Mouse (Mus musculus): ENCODE measurements around the gene Ltv1. TPM values are rescaled to one million over a fixed set of nuclear protein-coding genes. Genes with fewer than 3 reads are reported as not detected.

Gene Ltv1
- polyA plus RNA-seq, 1 experiment from 2014 or later: 63.2 TPM

- no peak overlapping the region for H3K4me2 ChIP-seq (replicated peaks; ENCODE audit: low read depth, low read length)
- ATAC-seq (ENCODE audit: low FRiP score, low TSS enrichment): no peak
- no peak overlapping the region for H3K4me3 ChIP-seq (ENCODE audit: low read length)
- no peaks in the 10 kb centered on the region for H3K9me3 ChIP-seq (ENCODE audit: low read length)
- H3K27me3 ChIP-seq (ENCODE audit: insufficient read depth, low read length): no peaks in the 10 kb centered on the region
- H3K27ac ChIP-seq (ENCODE audit: low read length): no peak overlapping the region
- no peaks in the 10 kb centered on the region for H3K4me1 ChIP-seq (ENCODE audit: insufficient read depth, low read length)
- WGBS: 75% methylated on average over 3 of the region's 3 CpGs
- H3K9ac ChIP-seq (replicated peaks; ENCODE audit: low read length): no peak overlapping the region
- no peaks in the 10 kb centered on the region for H3K36me3 ChIP-seq (ENCODE audit: insufficient read depth, low read length)
Observed at GRCm38 (mm10) chr10:13150435-13150834, 42.5 kb downstream of the Ltv1 start.

- H3K27ac ChIP-seq (ENCODE audit: low read length): no peak overlapping the region
Observed at GRCm38 (mm10) chr10:13140434-13140833, 52.5 kb downstream of the Ltv1 start.

DNA sequence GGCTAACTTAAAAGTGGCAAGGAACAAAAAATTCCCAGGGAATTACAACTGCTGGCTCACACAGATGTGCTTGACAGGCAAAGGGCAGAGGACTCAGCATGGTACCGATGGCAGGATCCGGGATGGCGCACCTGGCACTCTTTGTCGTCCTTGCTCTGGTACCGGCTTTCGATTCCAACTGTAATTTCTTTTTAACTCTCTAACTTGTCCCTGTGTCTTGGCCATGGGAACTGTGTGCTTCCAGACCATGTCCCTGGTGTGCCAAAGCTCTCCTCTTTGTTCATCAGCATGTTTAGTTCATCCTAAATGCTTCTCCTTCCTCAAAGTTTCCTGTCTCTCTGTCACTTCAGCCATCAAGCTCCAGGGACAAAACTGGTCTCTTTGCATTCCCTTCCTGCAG, 55.1 kb downstream of the Ltv1 start:
- Histone ChIP-seq H3K9ac (replicated peaks; ENCODE audit: low read length) (no peak overlapping the region), H3K27ac (ENCODE audit: low read length) (no peak overlapping the region), H3K9me3 (ENCODE audit: low read length) (no peaks in the 10 kb centered on the region), H3K36me3 (ENCODE audit: insufficient read depth, low read length) (no peaks in the 10 kb centered on the region), H3K27me3 (ENCODE audit: insufficient read depth, low read length) (no peaks in the 10 kb centered on the region), H3K4me3 (ENCODE audit: low read length) (no peak overlapping the region), H3K4me1 (ENCODE audit: insufficient read depth, low read length) (no peaks in the 10 kb centered on the region), H3K4me2 (replicated peaks; ENCODE audit: low read depth, low read length) (no peak overlapping the region)
- 93% methylated on average over 6 of the region's 6 CpGs for WGBS
- no peak for ATAC-seq (ENCODE audit: low FRiP score, low TSS enrichment)

More at GRCm38 (mm10) chr10:13140434-13140833, 52.5 kb downstream of the Ltv1 start:
- Histone ChIP-seq H3K4me2 (replicated peaks; ENCODE audit: low read depth, low read length) (no peak overlapping the region), H3K4me3 (ENCODE audit: low read length) (no peak overlapping the region), H3K4me1 (ENCODE audit: insufficient read depth, low read length) (no peaks in the 10 kb centered on the region), H3K9me3 (ENCODE audit: low read length) (no peaks in the 10 kb centered on the region), H3K9ac (replicated peaks; ENCODE audit: low read length) (no peak overlapping the region), H3K36me3 (ENCODE audit: insufficient read depth, low read length) (no peaks in the 10 kb centered on the region), H3K27me3 (ENCODE audit: insufficient read depth, low read length) (no peaks in the 10 kb centered on the region)
- WGBS: 65% methylated on average over 2 of the region's 2 CpGs
- no peak for ATAC-seq (ENCODE audit: low FRiP score, low TSS enrichment)

GRCm38 (mm10) chr10:13135751-13136150, 57.2 kb downstream of the Ltv1 start:
- 89% methylated on average over 7 of the region's 7 CpGs for WGBS
- no peak overlapping the region for H3K4me2 ChIP-seq (replicated peaks; ENCODE audit: low read depth, low read length)
- H3K27me3 ChIP-seq (ENCODE audit: insufficient read depth, low read length): no peaks in the 10 kb centered on the region
- no peaks in the 10 kb centered on the region for H3K9me3 ChIP-seq (ENCODE audit: low read length)
- ATAC-seq (ENCODE audit: low FRiP score, low TSS enrichment): no peak
- no peak overlapping the region for H3K9ac ChIP-seq (replicated peaks; ENCODE audit: low read length)
- no peaks in the 10 kb centered on the region for H3K4me1 ChIP-seq (ENCODE audit: insufficient read depth, low read length)
- H3K27ac ChIP-seq (ENCODE audit: low read length): no peak overlapping the region
- no peaks in the 10 kb centered on the region for H3K36me3 ChIP-seq (ENCODE audit: insufficient read depth, low read length)
- H3K4me3 ChIP-seq (ENCODE audit: low read length): no peak overlapping the region

GRCm38 (mm10) chr10:13135276-13135675, 57.7 kb downstream of the Ltv1 start:
- H3K4me2 ChIP-seq (replicated peaks; ENCODE audit: low read depth, low read length): no peak overlapping the region
- no peaks in the 10 kb centered on the region for H3K27me3 ChIP-seq (ENCODE audit: insufficient read depth, low read length)
- H3K9me3 ChIP-seq (ENCODE audit: low read length): no peaks in the 10 kb centered on the region
- ATAC-seq (ENCODE audit: low FRiP score, low TSS enrichment): no peak
- H3K9ac ChIP-seq (replicated peaks; ENCODE audit: low read length): no peak overlapping the region
- no peak overlapping the region for H3K4me3 ChIP-seq (ENCODE audit: low read length)
- 90% methylated on average over 7 of the region's 7 CpGs for WGBS
- no peak overlapping the region for H3K27ac ChIP-seq (ENCODE audit: low read length)
- no peaks in the 10 kb centered on the region for H3K4me1 ChIP-seq (ENCODE audit: insufficient read depth, low read length)
- no peaks in the 10 kb centered on the region for H3K36me3 ChIP-seq (ENCODE audit: insufficient read depth, low read length)

- H3K4me1 ChIP-seq (ENCODE audit: insufficient read depth, low read length): no peaks in the 10 kb centered on the region
- no peak overlapping the region for H3K9ac ChIP-seq (replicated peaks; ENCODE audit: low read length)
- no peaks in the 10 kb centered on the region for H3K27me3 ChIP-seq (ENCODE audit: insufficient read depth, low read length)
- no peaks in the 10 kb centered on the region for H3K9me3 ChIP-seq (ENCODE audit: low read length)
- 89% methylated on average over 4 of the region's 4 CpGs for WGBS
- no peak overlapping the region for H3K27ac ChIP-seq (ENCODE audit: low read length)
- ATAC-seq (ENCODE audit: low FRiP score, low TSS enrichment): no peak
- H3K4me3 ChIP-seq (ENCODE audit: low read length): no peak overlapping the region
- no peaks in the 10 kb centered on the region; the same call in 1 of the 2 replicates for H3K36me3 ChIP-seq (ENCODE audit: insufficient read depth, low read length)
- no peak overlapping the region for H3K4me2 ChIP-seq (replicated peaks; ENCODE audit: low read depth, low read length)
Observed at GRCm38 (mm10) chr10:13133850-13134249, 59.1 kb downstream of the Ltv1 start.

Other genes starting within 250 kb of the Ltv1 start
- gene Stx11, start 228.9 kb downstream of the Ltv1 start, polyA plus RNA-seq (2015; fragmentation: Nextera tagmentation; extraction: Ambion mirVana): 2.3 and 2.4 TPM in 2 replicates
- 35.1 and 38.0 TPM in 2 replicates for gene Sf3b5, start 187.8 kb downstream of the Ltv1 start, polyA plus RNA-seq (2015; fragmentation: Nextera tagmentation; extraction: Ambion mirVana)
- gene Plagl1, start 132.7 kb downstream of the Ltv1 start, polyA plus RNA-seq (2015; fragmentation: Nextera tagmentation; extraction: Ambion mirVana): 83.8 and 93.0 TPM in 2 replicates
- not detected in 2 replicates for gene Zc2hc1b, start 15.1 kb downstream of the Ltv1 start, polyA plus RNA-seq (2015; fragmentation: Nextera tagmentation; extraction: Ambion mirVana)

Measured in kidney, embryonic 16.5 days (tissue).